Mouse (Mus musculus): Measurements from ENCODE around the gene Mug2. TPM values are rescaled to one million over a fixed set of nuclear protein-coding genes. Genes with fewer than 3 reads are reported as not detected.

The Mug2 gene
- not detected for total RNA-seq (2023)

GRCm38 (mm10) chr6:122006461-122006860 is at the start of gene Mug2:
TSS of gene Mug2 (plus strand) at chr6:122006761.

Other genes with a start within 250 kb of the Mug2 start
- gene Mug1, start 168.2 kb upstream of the Mug2 start, total RNA-seq (2023), result not detected

Data from monocyte, adult 59 days (primary cell).